Mouse (Mus musculus) kidney, embryonic 15.5 days (tissue): ENCODE measurements at regions not wholly inside any gene's neighbourhood (a gene's known extent, or its start where the extent isn't known, plus 50 kb on each side); places are given as distances from the start of the nearest gene placed in this dataset.

ENCODE experiments used
- ATAC-seq: fragments of 200-750 bp; cut with Nextera tagmentation; replicated peaks from 2 replicates; pipeline ENCODE4 v1.8.0; 2017; ENCODE audit warnings: moderate TSS enrichment; ENCODE audit not compliant: low FRiP score
- H3K27ac ChIP-seq: fragments of 300-500 bp; sonication (generic); 2 replicates; pipeline ENCODE4 v1.5.1; 2015; ENCODE audit warnings: mild to moderate bottlenecking, inconsistent platforms
- H3K27me3 ChIP-seq: fragments of 300-500 bp; sonication (generic); 2 replicates; pipeline ENCODE4 v1.6.1; 2015; ENCODE audit warnings: inconsistent platforms
- H3K36me3 ChIP-seq: fragments of 300-500 bp; sonication (generic); 2 replicates; pipeline ENCODE4 v1.6.1; 2015; ENCODE audit warnings: inconsistent platforms
- H3K4me1 ChIP-seq: fragments of 300-500 bp; sonication (generic); 2 replicates; pipeline ENCODE4 v1.6.1; 2015; ENCODE audit warnings: inconsistent platforms
- H3K4me2 ChIP-seq: fragments of 300-500 bp; sonication (generic); 2 replicates; pipeline ENCODE4 v1.6.1; 2015; ENCODE audit warnings: moderate library complexity, mild to moderate bottlenecking, inconsistent platforms
- H3K4me3 ChIP-seq: fragments of 300-500 bp; sonication (generic); replicated peaks from 2 replicates; pipeline ENCODE4 v1.5.1; 2015; ENCODE audit warnings: mild to moderate bottlenecking, inconsistent platforms
- H3K9ac ChIP-seq: fragments of 300-500 bp; sonication (generic); 2 replicates; pipeline ENCODE4 v1.6.1; 2015; ENCODE audit warnings: mild to moderate bottlenecking, inconsistent platforms
- H3K9me3 ChIP-seq: fragments of 300-500 bp; sonication (generic); replicated peaks from 2 replicates; pipeline ENCODE4 v1.6.1; 2016; ENCODE audit warnings: inconsistent platforms
- WGBS: fragments of 180-500 bp; shearing (Covaris S2); methylation state at CpG from one replicate; pipeline ENCODE4 v1.1.7; 2015; ENCODE audit warnings: mixed read lengths; 5-methylcytosine and 5-hydroxymethylcytosine counted together

DNA sequence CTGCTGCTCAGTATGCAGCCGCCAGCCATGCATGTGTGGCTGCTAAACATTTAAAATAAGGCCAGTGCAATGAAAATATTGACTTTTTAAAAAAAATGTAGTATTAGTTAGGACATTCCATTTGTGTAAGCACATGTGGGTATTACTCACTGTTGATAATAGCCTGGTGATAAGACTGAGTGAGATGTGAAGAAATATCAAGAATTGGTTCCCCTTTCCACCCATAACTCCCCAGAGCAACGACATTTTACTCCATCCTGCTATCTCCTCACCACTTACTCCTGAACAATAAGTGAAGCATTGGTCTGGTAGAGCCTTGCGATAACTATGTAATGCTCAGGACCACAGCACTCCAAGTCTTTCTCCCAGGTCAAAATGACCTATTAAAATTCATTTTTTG lies 178.2 kb downstream of the Enc1 start:
- Histone ChIP-seq H3K9ac (no peak overlapping the region), H3K4me1 (peaks cover 12% of the 10 kb centered on the region), H3K9me3 (no peaks in the 10 kb centered on the region), H3K4me3 (no peak overlapping the region), H3K27me3 (no peaks in the 10 kb centered on the region), H3K36me3 (no peaks in the 10 kb centered on the region), H3K4me2 (no peak overlapping the region), H3K27ac (no peak overlapping the region)
- no peak for ATAC-seq
- WGBS: 76% methylated on average over 3 of the region's 3 CpGs

- Histone ChIP-seq H3K9ac (no peak overlapping the region), H3K27me3 (no peaks in the 10 kb centered on the region), H3K4me1 (peaks cover 9% of the 10 kb centered on the region; the same call in 1 of the 2 replicates), H3K4me2 (no peak overlapping the region), H3K4me3 (no peak overlapping the region), H3K36me3 (no peaks in the 10 kb centered on the region), H3K27ac (no peak overlapping the region), H3K9me3 (no peaks in the 10 kb centered on the region)
- no peak for ATAC-seq
- 62% methylated on average over 8 of the region's 8 CpGs for WGBS
Measured at GRCm38 (mm10) chr13:97418681-97419080, 177.8 kb downstream of the Enc1 start.

GRCm38 (mm10) chr13:97418081-97418480 lies 177.2 kb downstream of the Enc1 start:
- ATAC-seq: no peak
- 67% methylated on average over 6 of the region's 6 CpGs for WGBS
- Histone ChIP-seq H3K4me2 (no peak overlapping the region), H3K36me3 (no peaks in the 10 kb centered on the region), H3K27me3 (no peaks in the 10 kb centered on the region), H3K9me3 (no peaks in the 10 kb centered on the region), H3K27ac (no peak overlapping the region), H3K4me1 (0 out of 2 replicates have a peak, but pooled peaks cover 5% of the 10 kb centered on the region), H3K4me3 (no peak overlapping the region), H3K9ac (no peak overlapping the region)

DNA sequence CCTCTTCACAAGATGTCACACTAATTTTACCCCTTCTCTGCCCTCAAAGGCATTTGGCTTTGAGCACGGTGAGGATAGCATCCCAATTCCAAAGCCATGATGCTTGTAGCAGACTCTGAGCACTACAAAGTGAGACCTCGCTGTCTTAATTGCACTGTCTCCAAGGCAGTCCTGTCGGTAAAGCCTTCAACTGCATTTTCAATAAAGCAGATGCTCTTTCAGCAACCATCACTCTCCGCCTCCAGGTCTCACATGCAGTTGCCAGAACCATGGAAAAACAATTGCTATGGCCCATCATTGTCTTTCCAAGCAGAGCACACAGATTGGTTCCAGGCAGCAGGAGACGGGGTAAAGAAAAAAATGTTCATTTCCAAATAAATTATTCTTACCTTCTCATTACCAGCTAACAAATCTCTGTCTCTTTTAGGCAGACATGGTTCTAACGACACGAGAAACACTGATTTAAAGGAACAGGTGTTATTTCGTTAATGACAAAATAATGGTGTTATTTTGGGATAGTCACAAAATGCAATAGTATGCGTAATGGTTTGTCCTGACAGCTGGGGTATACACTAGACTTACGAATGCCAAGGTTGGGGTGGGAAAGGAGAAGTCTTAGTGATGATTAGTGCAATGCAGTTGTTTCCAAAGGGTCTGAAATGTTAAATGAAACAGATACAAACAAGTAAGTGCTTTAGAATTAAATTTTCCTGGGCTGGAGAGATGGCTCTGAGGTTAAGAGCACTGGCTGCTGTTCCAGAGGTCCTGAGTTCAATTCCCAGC lies 175.2 kb downstream of the Enc1 start:
- Histone ChIP-seq H3K4me3 (no peak overlapping the region), H3K9ac (no peak overlapping the region), H3K36me3 (no peaks in the 10 kb centered on the region), H3K9me3 (no peaks in the 10 kb centered on the region), H3K4me1 (0 out of 2 replicates have a peak, but pooled peaks cover 5% of the 10 kb centered on the region), H3K27me3 (no peaks in the 10 kb centered on the region), H3K4me2 (no peak overlapping the region), H3K27ac (no peak overlapping the region)
- WGBS: 72% methylated on average over 10 of the region's 10 CpGs
- no peak for ATAC-seq

- no peak overlapping the region for H3K9ac ChIP-seq
- H3K36me3 ChIP-seq: no peaks in the 10 kb centered on the region
- 96% methylated on average over 2 of the region's 2 CpGs for WGBS
- H3K27me3 ChIP-seq: no peaks in the 10 kb centered on the region
- H3K27ac ChIP-seq: no peak overlapping the region
- ATAC-seq: no peak
- no peaks in the 10 kb centered on the region for H3K9me3 ChIP-seq
- no peak overlapping the region for H3K4me3 ChIP-seq
- H3K4me1 ChIP-seq: 0 out of 2 replicates have a peak, but pooled peaks cover 5% of the 10 kb centered on the region
- H3K4me2 ChIP-seq: no peak overlapping the region
Measured at GRCm38 (mm10) chr13:97415381-97415780, 174.5 kb downstream of the Enc1 start.

DNA sequence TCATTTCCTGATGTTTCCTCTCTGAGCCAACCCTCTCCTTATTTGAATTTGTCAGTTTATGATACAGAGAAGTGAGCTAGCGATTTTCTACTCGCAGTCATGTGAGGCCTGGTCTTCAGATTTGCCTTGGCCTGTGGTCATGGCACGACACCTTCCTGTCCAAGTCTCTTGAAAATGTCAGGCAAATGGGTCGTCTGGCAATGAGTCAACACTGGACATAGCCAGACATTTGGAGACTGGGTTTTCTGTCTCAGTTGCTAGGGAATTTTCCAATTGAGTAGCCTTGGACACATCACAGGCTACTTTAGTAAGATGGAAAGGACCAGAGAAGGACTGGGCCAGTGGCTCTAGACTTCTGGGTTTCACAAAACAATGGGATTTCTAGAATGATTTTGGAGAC lies 171.2 kb downstream of the Enc1 start:
- WGBS: 68% methylated on average over 4 of the region's 4 CpGs
- Histone ChIP-seq H3K27ac (no peak overlapping the region), H3K4me3 (no peak overlapping the region), H3K27me3 (no peaks in the 10 kb centered on the region), H3K36me3 (no peaks in the 10 kb centered on the region), H3K9ac (no peak overlapping the region), H3K9me3 (no peaks in the 10 kb centered on the region), H3K4me1 (no peaks in the 10 kb centered on the region), H3K4me2 (no peak overlapping the region)
- no peak for ATAC-seq

DNA sequence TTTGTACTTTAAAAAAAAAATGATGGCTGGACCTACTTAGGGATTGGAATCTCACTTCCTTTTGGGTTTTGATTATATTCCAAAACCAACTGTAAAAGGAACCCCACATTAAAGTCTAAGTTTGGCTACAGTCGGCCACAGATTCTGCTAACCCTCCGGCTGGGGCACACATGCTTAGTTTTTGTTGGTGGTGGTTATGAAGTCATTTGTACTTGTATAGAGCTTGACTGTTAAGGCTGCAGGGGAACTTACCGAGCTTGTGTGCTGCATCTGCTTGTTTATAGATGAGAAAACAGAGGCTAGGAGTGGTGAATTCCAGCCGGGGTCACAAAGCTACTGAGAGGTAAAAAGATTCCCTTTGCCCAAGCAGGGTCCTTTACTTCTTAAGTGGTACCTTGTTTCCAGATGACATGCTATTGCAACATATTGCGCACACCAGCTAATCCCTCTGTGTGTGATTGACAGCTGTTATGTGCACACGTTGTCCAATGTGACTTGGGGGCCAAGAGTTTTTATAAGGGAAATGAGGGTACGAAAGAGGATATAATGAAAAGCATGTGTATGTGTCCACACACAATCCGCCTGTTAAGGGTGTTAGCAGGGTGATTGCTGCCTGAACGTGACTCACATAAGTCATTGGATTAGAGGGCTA lies 169.8 kb downstream of the Enc1 start:
- 0 out of 2 replicates have a peak, but pooled peaks cover 3% of the 10 kb centered on the region for H3K27me3 ChIP-seq
- H3K9me3 ChIP-seq: no peaks in the 10 kb centered on the region
- no peak overlapping the region for H3K27ac ChIP-seq
- peaks cover 3% of the 10 kb centered on the region; the same call in 1 of the 2 replicates for H3K4me1 ChIP-seq
- no peak for ATAC-seq
- WGBS: 78% methylated on average over 9 of the region's 9 CpGs
- no peak overlapping the region for H3K4me2 ChIP-seq
- H3K36me3 ChIP-seq: no peaks in the 10 kb centered on the region
- no peak overlapping the region for H3K9ac ChIP-seq
- no peak overlapping the region for H3K4me3 ChIP-seq

DNA sequence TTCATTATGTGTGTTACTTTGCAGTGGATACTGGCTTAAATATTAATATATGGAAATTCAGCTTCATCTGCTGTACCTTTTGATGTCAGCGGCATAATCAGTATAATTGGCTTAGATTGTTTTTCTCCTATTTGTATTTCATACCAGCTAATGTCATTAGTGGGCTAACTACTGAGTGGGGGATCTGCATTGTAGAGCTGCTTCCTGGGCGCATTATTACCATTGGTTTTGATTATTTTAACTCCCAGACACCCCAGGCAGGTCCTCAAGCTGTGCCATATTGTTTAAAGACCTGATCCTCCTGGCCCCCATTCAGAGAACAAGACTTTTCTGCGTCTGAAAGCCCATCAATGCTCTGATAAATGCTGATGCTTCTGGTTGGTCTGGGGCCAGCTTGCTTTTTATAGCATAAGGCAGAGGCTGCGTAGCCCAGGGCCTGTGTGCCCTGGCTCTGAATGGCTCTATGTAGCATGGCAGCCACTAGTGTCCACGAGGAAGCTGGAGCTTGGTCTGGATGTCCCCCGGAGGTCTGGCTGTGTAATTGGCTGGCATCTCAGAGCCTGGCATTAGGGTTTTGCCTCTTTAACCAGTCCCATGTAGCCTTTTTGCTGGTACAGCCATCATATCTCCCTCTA lies 169.1 kb downstream of the Enc1 start:
- Histone ChIP-seq H3K27ac (no peak overlapping the region), H3K9me3 (no peaks in the 10 kb centered on the region), H3K4me1 (peaks cover 3% of the 10 kb centered on the region; the same call in 1 of the 2 replicates), H3K9ac (no peak overlapping the region), H3K4me3 (no peak overlapping the region), H3K4me2 (no peak overlapping the region), H3K36me3 (no peaks in the 10 kb centered on the region), H3K27me3 (0 out of 2 replicates have a peak, but pooled peaks cover 3% of the 10 kb centered on the region)
- ATAC-seq: no peak
- 81% methylated on average over 6 of the region's 6 CpGs for WGBS

DNA sequence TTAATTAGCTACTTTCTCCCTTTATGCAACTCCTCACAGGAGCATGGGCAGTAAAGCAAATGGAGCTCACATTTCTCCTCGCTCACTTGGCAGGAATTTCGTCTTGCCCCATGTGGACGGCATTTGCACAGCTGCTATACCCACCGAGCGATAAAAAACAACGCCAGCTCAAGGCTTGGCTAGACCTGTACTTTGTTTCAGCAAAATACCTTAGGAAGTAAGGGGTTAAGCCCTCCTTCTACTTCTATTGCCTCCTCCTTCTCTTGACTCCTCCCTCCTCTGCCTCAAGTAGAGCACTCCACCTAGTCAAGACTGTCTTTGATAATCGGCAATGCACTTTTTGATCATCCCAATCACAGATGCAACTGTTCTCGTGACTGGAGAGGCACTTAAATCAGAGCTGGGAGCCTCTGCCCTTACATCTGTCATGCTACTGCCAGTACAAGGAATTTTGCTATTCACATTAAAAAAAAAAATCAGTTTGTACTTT lies 168.4 kb downstream of the Enc1 start:
- H3K36me3 ChIP-seq: no peaks in the 10 kb centered on the region
- ATAC-seq: no peak
- peaks cover 3% of the 10 kb centered on the region; the same call in 1 of the 2 replicates for H3K4me1 ChIP-seq
- H3K4me2 ChIP-seq: no peak overlapping the region
- 0 out of 2 replicates have a peak, but pooled peaks cover 3% of the 10 kb centered on the region for H3K27me3 ChIP-seq
- H3K9me3 ChIP-seq: no peaks in the 10 kb centered on the region
- H3K9ac ChIP-seq: no peak overlapping the region
- WGBS: 72% methylated on average over 8 of the region's 8 CpGs
- no peak overlapping the region for H3K4me3 ChIP-seq
- no peak overlapping the region for H3K27ac ChIP-seq

GRCm38 (mm10) chr13:97408414-97409290 lies 167.7 kb downstream of the Enc1 start:
- Histone ChIP-seq H3K9ac (no peak overlapping the region), H3K4me2 (no peak overlapping the region), H3K9me3 (no peaks in the 10 kb centered on the region), H3K27me3 (0 out of 2 replicates have a peak, but pooled peaks cover 3% of the 10 kb centered on the region), H3K36me3 (no peaks in the 10 kb centered on the region), H3K27ac (no peak overlapping the region), H3K4me1 (peaks cover 5% of the 10 kb centered on the region; the same call in 1 of the 2 replicates), H3K4me3 (no peak overlapping the region)
- no peak for ATAC-seq
- WGBS: 84% methylated on average over 22 of the region's 22 CpGs

GRCm38 (mm10) chr13:97407773-97408172 lies 166.9 kb downstream of the Enc1 start:
- Histone ChIP-seq H3K4me3 (no peak overlapping the region), H3K9ac (no peak overlapping the region), H3K27ac (no peak overlapping the region), H3K36me3 (no peaks in the 10 kb centered on the region), H3K4me2 (no peak overlapping the region), H3K27me3 (0 out of 2 replicates have a peak, but pooled peaks cover 3% of the 10 kb centered on the region), H3K4me1 (peaks cover 5% of the 10 kb centered on the region; the same call in 1 of the 2 replicates), H3K9me3 (no peaks in the 10 kb centered on the region)
- no peak for ATAC-seq
- 57% methylated on average over 2 of the region's 2 CpGs for WGBS
